Mouse (Mus musculus): Measurements from ENCODE around the gene Cfap61.

DNA sequence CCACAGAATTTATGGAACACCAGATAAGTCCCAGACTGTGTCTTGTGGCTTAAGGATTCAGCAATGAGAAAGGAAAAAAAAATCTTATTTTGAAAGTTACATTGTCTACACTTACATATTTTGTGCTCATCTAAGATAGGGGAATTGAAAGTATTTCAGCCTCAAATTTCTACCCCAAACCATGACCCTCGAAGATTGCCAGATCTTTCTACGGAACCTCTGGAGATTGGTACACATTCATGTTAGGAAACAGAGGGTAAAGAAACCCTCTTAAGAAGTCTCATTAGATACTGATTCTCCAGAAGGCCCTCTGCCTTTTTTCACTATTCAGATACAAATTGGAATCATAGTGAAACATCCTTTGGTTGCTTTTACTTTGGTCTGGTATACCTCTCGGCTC, 195.9 kb downstream of the Cfap61 start:
- no peak for TF ChIP-seq CTCF (IDR thresholded peaks at IDR 0.05; ENCODE audit: low read depth, low read length)
- no peak for TF ChIP-seq POLR2A (IDR thresholded peaks at IDR 0.05; ENCODE audit: extremely low read depth, insufficient read depth, low read length)
